Mouse (Mus musculus) left cerebral cortex, postnatal 14 days (tissue): ENCODE data around the gene Rinl. TPM values are rescaled to one million over a fixed set of nuclear protein-coding genes. Genes with fewer than 3 reads are reported as not detected.

ENCODE experiments used
- DNase-seq, 2 experiments: peaks; one replicate each; pipeline ENCODE4 v3.0.0; 2021 to 2022; ENCODE audit warnings: low spot score in 2 of 2, mixed read lengths in 1 of 2
- intact Hi-C: fragments of 180-260 bp; cut with DNase I; formaldehyde crosslinking; loops from one replicate; pipeline ENCODE4 v1.15.1; 2025
- total RNA-seq, 2 experiments: library from RNA; stranded (reverse); gene quantifications; 2 replicates each; pipeline ENCODE4 v1.2.3; 2021

Gene Rinl
- total RNA-seq, 2 experiments from 2014 or later, result 1.6 to 2.5 TPM

DNA sequence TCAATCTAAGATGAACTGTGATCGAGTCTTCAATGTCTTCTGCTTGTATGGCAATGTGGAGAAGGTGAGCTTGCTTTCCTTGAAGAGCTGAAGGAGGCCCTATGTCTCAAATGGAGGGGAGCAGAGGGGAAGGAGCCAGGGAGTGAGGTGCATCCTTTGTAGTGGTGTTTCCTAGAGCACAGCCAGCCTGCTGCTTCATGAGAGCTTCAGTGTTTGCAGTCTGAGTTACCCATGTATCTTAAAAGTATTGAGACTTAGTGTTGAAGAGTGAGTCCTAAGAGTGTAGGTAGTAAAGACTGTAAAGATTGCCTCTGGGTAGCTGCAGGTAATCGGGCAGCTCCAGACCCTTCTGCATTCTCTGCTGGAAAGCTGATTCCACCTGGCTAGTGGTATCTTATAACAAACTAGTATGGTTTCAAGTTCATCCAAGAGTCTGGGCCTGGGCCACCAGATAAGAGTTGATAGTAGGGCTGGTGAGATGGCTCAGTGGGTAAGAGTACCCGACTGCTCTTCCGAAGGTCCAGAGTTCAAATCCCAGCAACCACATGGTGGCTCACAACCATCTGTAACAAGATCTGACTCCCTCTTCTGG lies 30.2 kb downstream of the Rinl start:
- intact Hi-C loops, result loop anchor here (5.0 kb wide), 1 partner anchor 78 kb away; no protein-coding TSS in a partner anchor

DNA sequence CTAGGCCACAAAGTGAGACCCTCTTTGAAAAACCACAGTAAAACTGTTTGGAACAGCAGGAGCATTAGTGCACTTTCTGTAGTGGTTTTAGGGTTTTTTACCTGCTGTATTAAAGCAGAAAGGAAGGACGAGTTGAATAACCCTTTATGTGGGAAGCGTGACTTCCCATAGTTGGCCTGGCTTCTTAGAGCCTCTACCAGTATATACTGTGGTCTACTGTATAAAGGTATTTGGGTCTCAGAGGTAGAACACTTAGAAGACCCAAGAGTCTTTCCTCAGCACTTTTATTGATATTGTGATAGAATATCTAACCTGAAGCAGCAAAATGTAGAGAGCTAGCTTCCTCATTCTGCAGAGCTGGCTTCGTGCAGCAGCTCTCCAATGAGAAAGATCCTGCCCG lies 30.8 kb downstream of the Rinl start:
- intact Hi-C loops, result loop anchor here (5.0 kb wide), 1 partner anchor 78 kb away; no protein-coding TSS in a partner anchor
- DNase-seq, result no peak

More for the DNA sequence above, 30.2 kb downstream of the Rinl start:
- no peak for DNase-seq

DNA sequence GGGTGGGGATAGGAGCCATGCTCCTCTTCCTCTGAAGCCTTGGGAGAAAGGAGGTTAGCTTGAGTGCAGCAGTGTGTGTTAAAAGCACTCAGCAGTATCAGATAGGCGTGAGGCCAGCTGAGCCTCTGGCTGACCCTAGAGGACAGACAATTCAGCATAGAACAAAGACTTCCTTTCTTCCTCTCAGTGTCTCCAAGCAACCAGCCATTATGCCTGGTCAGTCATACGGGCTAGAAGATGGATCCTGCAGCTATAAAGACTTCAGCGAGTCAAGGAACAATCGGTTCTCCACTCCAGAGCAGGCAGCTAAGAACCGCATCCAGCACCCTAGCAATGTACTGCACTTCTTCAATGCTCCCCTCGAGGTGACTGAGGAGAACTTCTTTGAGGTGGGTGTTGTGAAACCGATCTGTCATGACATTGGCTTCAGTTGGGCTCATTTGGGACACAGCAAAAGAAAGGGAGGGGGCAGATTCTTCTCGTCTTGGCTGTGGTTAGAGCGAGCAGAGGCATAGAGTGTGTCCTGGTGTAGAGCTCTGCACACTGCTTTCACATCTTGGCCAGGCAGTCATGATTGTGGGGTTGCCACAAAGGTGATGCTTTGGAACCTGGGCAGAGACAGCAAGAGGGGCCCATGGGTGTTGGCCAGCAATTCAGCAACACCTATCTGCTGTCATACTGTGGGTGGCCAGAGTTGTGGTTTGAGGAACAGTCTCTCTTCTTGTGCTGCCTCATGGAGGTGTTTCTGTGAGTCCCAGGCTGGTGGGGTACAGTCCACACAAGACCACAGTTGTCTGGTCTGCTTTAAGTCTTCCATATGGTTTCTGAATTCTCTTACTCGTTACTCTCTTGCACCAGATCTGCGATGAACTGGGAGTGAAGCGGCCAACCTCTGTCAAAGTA lies 31.8 kb downstream of the Rinl start:
- intact Hi-C loops, result no loop called here
- peak in 1 of 2 experiments; percentile 50 for DNase-seq

DNA sequence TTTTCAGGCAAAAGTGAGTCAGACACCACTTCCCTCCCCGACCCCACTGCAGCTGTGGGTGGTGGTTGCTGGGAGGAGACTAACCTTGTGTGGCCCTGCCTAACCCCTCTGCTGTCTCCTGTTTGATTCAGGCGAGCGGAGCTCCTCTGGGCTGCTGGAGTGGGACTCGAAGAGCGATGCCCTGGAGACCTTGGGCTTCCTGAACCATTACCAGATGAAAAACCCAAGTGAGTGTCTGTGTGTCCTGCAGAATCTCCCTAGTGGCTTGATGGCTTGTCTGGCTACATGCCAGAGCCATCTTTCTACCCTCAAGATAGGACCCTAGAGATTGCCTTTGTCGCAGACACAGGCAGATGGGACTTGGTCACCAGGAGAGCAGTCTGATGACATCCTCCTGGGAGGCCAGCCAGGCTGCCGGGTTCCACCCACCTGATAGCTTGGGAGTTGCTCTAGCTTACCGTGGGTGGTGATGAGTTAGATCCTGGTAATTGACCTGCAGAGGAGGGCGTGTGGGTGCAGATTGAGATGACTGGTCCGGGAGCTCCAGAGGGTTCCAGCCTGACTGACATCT lies 32.6 kb downstream of the Rinl start:
- intact Hi-C loops, result no loop called here
- DNase-seq, result peak in 1 of 2 experiments; percentile 69

DNA sequence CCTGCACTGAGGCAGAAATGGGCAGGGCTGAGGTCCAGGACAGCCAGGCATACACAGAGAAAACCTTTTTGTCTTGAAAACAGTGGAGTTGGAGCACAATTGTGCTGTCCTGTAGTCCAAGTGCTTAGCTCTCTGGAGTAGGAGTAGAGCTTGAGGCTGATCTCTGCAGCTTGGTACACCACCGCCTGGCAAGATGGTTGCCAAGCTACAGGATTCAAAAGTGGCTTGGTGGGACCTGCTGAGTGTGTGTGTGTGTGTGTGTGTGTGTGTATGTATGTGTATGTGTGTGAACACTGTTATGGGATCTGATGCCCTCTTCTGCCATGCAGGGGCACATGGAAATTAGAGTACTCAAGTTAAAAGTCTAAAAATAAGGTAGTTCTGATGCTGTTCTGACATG lies 33.8 kb downstream of the Rinl start:
- intact Hi-C loops, result no loop called here
- no peak for DNase-seq

DNA sequence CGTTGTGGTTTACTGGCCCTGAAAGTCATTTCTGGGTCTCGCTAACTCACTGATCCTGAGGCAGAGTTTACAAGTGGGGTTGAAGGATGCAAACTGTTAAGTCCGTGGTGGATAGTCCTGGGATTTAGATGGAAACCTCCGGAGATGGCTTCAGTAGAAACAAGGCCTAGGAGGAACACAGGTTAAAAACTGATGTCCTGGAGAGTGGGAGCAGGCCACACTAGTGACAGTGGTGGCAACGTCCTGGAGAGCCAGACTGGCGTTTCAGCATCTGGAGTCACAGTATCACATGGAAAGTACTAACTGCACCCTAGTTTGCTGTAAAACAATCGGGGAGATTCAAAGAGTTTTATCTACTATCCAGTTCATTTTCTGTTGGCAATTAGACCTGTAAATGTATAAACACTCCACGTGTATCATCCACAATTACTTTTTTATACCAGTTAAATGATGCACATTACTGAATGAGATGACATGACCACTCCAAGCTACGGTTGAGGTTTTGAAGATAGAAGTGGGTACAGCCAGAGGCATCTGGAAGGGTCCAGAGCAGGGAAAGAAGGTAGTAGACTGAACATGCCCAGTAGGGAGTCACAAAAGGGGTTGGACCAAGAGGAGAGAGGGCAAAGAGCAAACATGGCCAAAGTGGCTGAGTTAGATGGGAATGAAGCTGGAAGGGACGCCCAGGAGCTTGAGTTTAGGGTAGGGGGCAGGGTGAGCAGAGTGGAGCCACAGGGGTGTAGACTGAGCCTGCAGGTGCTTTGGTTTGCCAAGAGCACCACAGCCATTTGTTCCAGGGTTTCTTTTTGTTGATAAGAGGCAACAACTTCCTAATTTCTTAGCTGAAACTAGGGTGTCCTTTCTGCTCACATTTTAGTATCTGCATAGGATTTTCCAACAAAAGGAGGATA lies 34.5 kb downstream of the Rinl start:
- no peak for DNase-seq
- intact Hi-C loops, result no loop called here

- no peak for DNase-seq
- intact Hi-C loops, result no loop called here
These were observed 35.2 kb downstream of the Rinl start for GRCm38 (mm10) chr7:28823932-28824331.

DNA sequence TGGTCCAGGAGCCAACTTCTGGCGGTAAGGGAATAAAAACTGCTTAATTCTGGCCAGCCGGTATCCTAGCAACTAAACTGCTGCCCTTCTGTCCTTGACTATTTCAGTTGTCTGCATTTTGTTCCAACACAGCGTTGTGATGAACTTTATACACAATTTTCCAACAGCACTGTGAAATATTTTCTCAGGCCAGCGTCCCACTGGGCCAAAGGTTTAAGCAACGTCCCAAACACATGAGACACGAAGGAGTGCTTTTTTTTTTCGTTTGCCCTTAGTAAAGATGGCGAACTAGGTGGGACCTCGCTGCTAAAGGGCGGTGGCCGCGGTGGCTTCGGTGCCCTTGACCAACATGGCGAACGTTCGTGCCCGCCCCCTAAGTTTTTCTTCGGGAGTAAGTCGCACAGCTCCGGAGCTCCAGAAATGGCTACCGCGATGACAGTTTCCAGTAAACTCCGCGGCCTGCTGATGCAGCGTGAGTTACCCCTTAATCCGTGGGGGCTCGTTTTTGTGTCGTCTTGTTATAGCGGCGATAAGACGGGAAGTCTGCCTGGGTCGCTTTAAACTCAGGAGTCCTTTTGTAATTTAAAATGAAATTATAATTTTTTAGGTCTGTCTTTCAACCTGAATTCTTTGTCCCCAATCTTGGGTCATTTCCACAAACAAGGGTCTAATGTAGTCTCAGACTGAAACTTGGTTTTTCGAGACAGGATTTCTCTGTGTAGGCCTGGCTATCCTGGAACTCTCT lies 36.3 kb downstream of the Rinl start, which contains the start of gene Ech1:
Ech1 (plus strand) TSS at position 277 of the 745 bp plus-strand sequence.
- DNase-seq, result peak; percentile 92 to 95
- intact Hi-C loops, result loop anchor here (5.0 kb wide), 1 partner anchor 42 kb away; no protein-coding TSS in a partner anchor

GRCm38 (mm10) chr7:28825686-28826401 lies 37.1 kb downstream of the Rinl start:
- intact Hi-C loops, result loop anchor here (5.0 kb wide), 1 partner anchor 41 kb away; no protein-coding TSS in a partner anchor

GRCm38 (mm10) chr7:28826402-28826772 lies 37.6 kb downstream of the Rinl start:
- intact Hi-C loops, result loop anchor here (5.0 kb wide), 1 partner anchor 41 kb away; no protein-coding TSS in a partner anchor
- DNase-seq, result no peak

More at GRCm38 (mm10) chr7:28825686-28826401, 37.1 kb downstream of the Rinl start:
- DNase-seq, result no peak

- intact Hi-C loops, result loop anchor here (5.0 kb wide), 1 partner anchor 40 kb away; no protein-coding TSS in a partner anchor
These were observed 38.6 kb downstream of the Rinl start for GRCm38 (mm10) chr7:28827338-28827737.

GRCm38 (mm10) chr7:28829821-28830220 lies 41.1 kb downstream of the Rinl start:
- intact Hi-C loops, result loop anchor here (5.0 kb wide), 1 partner anchor 37 kb away; no protein-coding TSS in a partner anchor
- DNase-seq, result no peak

More at GRCm38 (mm10) chr7:28827338-28827737, 38.6 kb downstream of the Rinl start:
- peak; percentile 83 to 89 for DNase-seq

DNA sequence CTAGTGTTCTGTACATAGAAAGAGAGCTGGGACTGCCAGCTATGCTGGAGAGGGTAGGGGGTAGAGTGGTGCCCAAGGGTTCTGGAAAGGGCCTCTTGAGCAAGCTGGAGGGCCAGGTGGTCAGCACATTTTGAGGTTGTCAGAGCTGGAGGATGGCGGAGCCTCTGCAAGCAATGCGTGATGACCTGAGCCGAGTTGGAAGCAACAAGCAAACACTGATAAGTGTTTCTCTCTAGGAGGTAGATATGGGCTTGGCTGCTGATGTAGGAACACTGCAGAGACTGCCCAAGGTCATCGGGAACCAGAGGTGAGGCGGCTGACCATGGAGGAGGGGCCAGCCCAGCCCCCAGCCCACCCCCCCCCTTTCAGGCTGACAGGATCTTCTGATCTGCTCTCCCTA lies 42.2 kb downstream of the Rinl start:
- no peak for DNase-seq
- intact Hi-C loops, result no loop called here

- intact Hi-C loops, result no loop called here
These were observed 42.8 kb downstream of the Rinl start for GRCm38 (mm10) chr7:28831411-28832125.

GRCm38 (mm10) chr7:28832137-28832536 lies 43.4 kb downstream of the Rinl start:
- intact Hi-C loops, result no loop called here
- no peak for DNase-seq

More at GRCm38 (mm10) chr7:28831411-28832125, 42.8 kb downstream of the Rinl start:
- no peak for DNase-seq

DNA sequence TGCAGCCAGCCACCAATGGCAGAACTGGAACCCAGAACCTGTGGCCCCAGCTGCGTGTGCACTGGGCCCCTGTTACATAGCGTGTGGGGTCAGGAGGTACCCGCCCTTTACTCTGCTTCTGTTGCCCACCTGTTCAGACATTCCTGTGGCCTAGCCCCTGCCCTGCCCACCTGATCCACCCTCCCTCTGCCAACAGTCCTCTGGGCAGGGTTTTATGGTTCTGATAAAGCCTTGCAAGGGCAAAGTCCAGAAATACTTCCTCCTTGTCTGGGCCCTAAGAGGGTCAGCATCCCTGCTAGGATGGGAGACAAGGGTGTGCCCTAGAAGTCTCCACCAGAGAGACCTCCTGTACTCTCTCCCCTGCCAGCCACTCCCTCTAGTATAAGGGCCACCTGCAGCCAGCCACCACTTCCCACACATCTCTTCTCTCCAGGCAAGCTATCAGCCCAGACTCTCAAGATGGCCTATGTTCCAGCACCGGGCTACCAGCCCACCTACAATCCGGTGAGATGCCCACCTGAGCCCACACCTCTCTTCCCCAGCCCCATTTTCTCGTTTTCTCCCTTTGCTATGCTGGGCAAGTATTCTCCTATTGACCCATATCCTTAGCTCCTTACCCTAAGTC lies 45.1 kb downstream of the Rinl start, which contains the start of gene Lgals4:
Lgals4 (plus strand) TSS at position 132 of the 625 bp plus-strand sequence.
- intact Hi-C loops, result no loop called here
- DNase-seq, result no peak
